Comparison of ENCODE assay signal across 9 mouse cellular contexts in genomic region chr9:20916160-20916559, GRCm38 (mm10). TPM values are rescaled to one million over a fixed set of nuclear protein-coding genes. Genes with fewer than 3 reads are reported as not detected.
DNase-seq lines count a peak whose midpoint lies in the region; ATAC-seq and TF ChIP-seq lines count a peak whose summit lies in the region.
"Had no signal": no experiment of that assay in that cellular context is flagged by ENCODE, and none has a peak within 500 bp of the region (broad histone marks: within the 10 kb centered on the region; RNA-seq: fewer than 3 reads in every experiment).

No protein-coding gene starts in this region.

- no peaks in the 10 kb centered on the region for H3K27me3 ChIP-seq in kidney, embryonic 16.5 days (ENCODE audit: insufficient read depth, low read length)
- H3K27me3 ChIP-seq in liver, embryonic 13.5 days, result no peaks in the 10 kb centered on the region
- no peaks in the 10 kb centered on the region for H3K27me3 ChIP-seq in forebrain, embryonic 12.5 days
- no peaks in the 10 kb centered on the region for H3K27me3 ChIP-seq in hindbrain, embryonic 13.5 days

- H3K9ac ChIP-seq in kidney, embryonic 16.5 days (replicated peaks; ENCODE audit: low read length), result no peak overlapping the region
- no peak overlapping the region for H3K9ac ChIP-seq in liver, embryonic 13.5 days
- no peak overlapping the region for H3K9ac ChIP-seq in forebrain, embryonic 12.5 days
- H3K9ac ChIP-seq in hindbrain, embryonic 13.5 days, result no peak overlapping the region

- H3K9me3 ChIP-seq in kidney, embryonic 16.5 days (ENCODE audit: low read length), result no peaks in the 10 kb centered on the region
- no peaks in the 10 kb centered on the region for H3K9me3 ChIP-seq in liver, embryonic 13.5 days (replicated peaks)
- H3K9me3 ChIP-seq in forebrain, embryonic 12.5 days, result no peaks in the 10 kb centered on the region
- no peaks in the 10 kb centered on the region for H3K9me3 ChIP-seq in hindbrain, embryonic 13.5 days

- no peaks in the 10 kb centered on the region for H3K4me1 ChIP-seq in kidney, embryonic 16.5 days (ENCODE audit: insufficient read depth, low read length)
- H3K4me1 ChIP-seq in bone marrow, adult 2 months (ENCODE audit: control insufficient read depth, insufficient read depth, low read length), result no peaks in the 10 kb centered on the region
- H3K4me1 ChIP-seq in liver, embryonic 13.5 days (replicated peaks), result 0 out of 2 replicates have a peak, but pooled peaks cover 6% of the 10 kb centered on the region
- no peaks in the 10 kb centered on the region for H3K4me1 ChIP-seq in forebrain, embryonic 12.5 days
- H3K4me1 ChIP-seq in hindbrain, embryonic 13.5 days (replicated peaks), result no peaks in the 10 kb centered on the region

- no peak overlapping the region for H3K27ac ChIP-seq in kidney, embryonic 16.5 days (ENCODE audit: low read length)
- H3K27ac ChIP-seq in bone marrow, adult 2 months (ENCODE audit: control insufficient read depth, insufficient read depth, low read depth, low read length, poor library complexity), result no peak overlapping the region
- no peak overlapping the region for H3K27ac ChIP-seq in liver, embryonic 13.5 days
- H3K27ac ChIP-seq in forebrain, embryonic 12.5 days, result no peak overlapping the region
- no peak overlapping the region for H3K27ac ChIP-seq in hindbrain, embryonic 13.5 days

- no peak for ATAC-seq in kidney, embryonic 16.5 days (ENCODE audit: low FRiP score, low TSS enrichment)
- peak; percentile 71 for ATAC-seq in liver, embryonic 13.5 days (ENCODE audit: low read depth)
- ATAC-seq in forebrain, embryonic 12.5 days (ENCODE audit: low FRiP score), result no peak
- ATAC-seq in hindbrain, embryonic 13.5 days (ENCODE audit: low FRiP score), result no peak

- DNase-seq in kidney, adult 11 months, result peak; percentile 28
- DNase-seq in liver, embryonic 13.5 days, result peak; percentile 42
- peak; percentile 55 for DNase-seq in thymus, postnatal 0 days (ENCODE audit: low spot score)
- no peak for DNase-seq in cerebellum, adult 9-10 months
- DNase-seq: layer of hippocampus, adult 9-11 months had no signal

- WGBS in kidney, embryonic 16.5 days, result 81% methylated on average over 4 of the region's 4 CpGs
- 75% methylated on average over 4 of the region's 4 CpGs for WGBS in bone marrow, adult 2 months
- WGBS in liver, embryonic 13.5 days (ENCODE audit: insufficient replicate concordance), result 62% methylated on average over 4 of the region's 4 CpGs
- 82% methylated on average over 4 of the region's 4 CpGs for WGBS in forebrain, embryonic 12.5 days
- 92% methylated on average over 4 of the region's 4 CpGs for WGBS in hindbrain, embryonic 13.5 days

- no peak for TF ChIP-seq POLR2A in bone marrow, adult 2 months (IDR thresholded peaks at IDR 0.05; ENCODE audit: borderline replicate concordance, control insufficient read depth, low read depth, low read length)

- H3K36me3 ChIP-seq in kidney, embryonic 16.5 days (ENCODE audit: insufficient read depth, low read length), result peaks cover 99% of the 10 kb centered on the region
- H3K36me3 ChIP-seq in liver, embryonic 13.5 days, result peaks cover 100% of the 10 kb centered on the region
- peaks cover 100% of the 10 kb centered on the region for H3K36me3 ChIP-seq in forebrain, embryonic 12.5 days (replicated peaks)
- peaks cover 100% of the 10 kb centered on the region for H3K36me3 ChIP-seq in hindbrain, embryonic 13.5 days

- no peak overlapping the region for H3K4me3 ChIP-seq in kidney, embryonic 16.5 days (ENCODE audit: low read length)
- H3K4me3 ChIP-seq in bone marrow, adult 2 months (replicated peaks; ENCODE audit: control insufficient read depth, low read depth, low read length), result no peak overlapping the region
- no peak overlapping the region for H3K4me3 ChIP-seq in liver, embryonic 13.5 days (replicated peaks)
- no peak overlapping the region for H3K4me3 ChIP-seq in forebrain, embryonic 12.5 days (replicated peaks)
- no peak overlapping the region for H3K4me3 ChIP-seq in hindbrain, embryonic 13.5 days

- peak; percentile 56 for TF ChIP-seq CTCF in bone marrow, adult 2 months (IDR thresholded peaks at IDR 0.05; ENCODE audit: control insufficient read depth, insufficient read depth, low read length)

- no peak overlapping the region for H3K4me2 ChIP-seq in kidney, embryonic 16.5 days (replicated peaks; ENCODE audit: low read depth, low read length)
- H3K4me2 ChIP-seq in liver, embryonic 13.5 days, result no peak overlapping the region
- H3K4me2 ChIP-seq in forebrain, embryonic 12.5 days, result no peak overlapping the region
- H3K4me2 ChIP-seq in hindbrain, embryonic 13.5 days, result no peak overlapping the region

RNA-seq across cellular contexts. Expression of gene Eif3g, which starts 17.7 kb away (rescaled TPM):
- polyA plus RNA-seq in kidney, embryonic 16.5 days (2015; fragmentation: Nextera tagmentation; extraction: Ambion mirVana), result 299 and 319 TPM in 2 replicates
- 62.7 and 99.1 TPM in 2 replicates for polyA plus RNA-seq in bone marrow, adult 2 months (2011; ENCODE audit: insufficient read depth, insufficient read length, low replicate concordance, missing spikeins)
- 282 and 290 TPM in 2 replicates for polyA plus RNA-seq in liver, embryonic 13.5 days (2015; fragmentation: Nextera tagmentation; extraction: Ambion mirVana)
- 303 and 310 TPM in 2 replicates for polyA plus RNA-seq in thymus, postnatal 0 days (2015; fragmentation: Nextera tagmentation; extraction: Ambion mirVana)
- 313 and 319 TPM in 2 replicates for polyA plus RNA-seq in forebrain, embryonic 12.5 days (2016; fragmentation: Nextera tagmentation; extraction: Ambion mirVana)
- 252 and 265 TPM in 2 replicates for polyA plus RNA-seq in hindbrain, embryonic 13.5 days (2015; fragmentation: Nextera tagmentation; extraction: Ambion mirVana)

RNA-seq across cellular contexts. Expression of gene Ppan, which starts 28.2 kb away (rescaled TPM):
- 94.3 and 95.3 TPM in 2 replicates for polyA plus RNA-seq in kidney, embryonic 16.5 days (2015; fragmentation: Nextera tagmentation; extraction: Ambion mirVana)
- 41.9 and 69.7 TPM in 2 replicates for polyA plus RNA-seq in bone marrow, adult 2 months (2011; ENCODE audit: insufficient read depth, insufficient read length, low replicate concordance, missing spikeins)
- 89.6 and 90.5 TPM in 2 replicates for polyA plus RNA-seq in liver, embryonic 13.5 days (2015; fragmentation: Nextera tagmentation; extraction: Ambion mirVana)
- polyA plus RNA-seq in thymus, postnatal 0 days (2015; fragmentation: Nextera tagmentation; extraction: Ambion mirVana), result 74.4 and 83.0 TPM in 2 replicates
- polyA plus RNA-seq in forebrain, embryonic 12.5 days (2016; fragmentation: Nextera tagmentation; extraction: Ambion mirVana), result 63.2 and 66.9 TPM in 2 replicates
- 46.9 and 50.3 TPM in 2 replicates for polyA plus RNA-seq in hindbrain, embryonic 13.5 days (2015; fragmentation: Nextera tagmentation; extraction: Ambion mirVana)

RNA-seq across cellular contexts. Expression of gene Angptl6, which starts 36.6 kb away (rescaled TPM):
- 2.9 and 3.6 TPM in 2 replicates for polyA plus RNA-seq in kidney, embryonic 16.5 days (2015; fragmentation: Nextera tagmentation; extraction: Ambion mirVana)
- 1.6 TPM in 1 of 2 replicates, not detected in the other for polyA plus RNA-seq in bone marrow, adult 2 months (2011; ENCODE audit: insufficient read depth, insufficient read length, low replicate concordance, missing spikeins)
- polyA plus RNA-seq in liver, embryonic 13.5 days (2015; fragmentation: Nextera tagmentation; extraction: Ambion mirVana), result 9.4 and 10.1 TPM in 2 replicates
- polyA plus RNA-seq in thymus, postnatal 0 days (2015; fragmentation: Nextera tagmentation; extraction: Ambion mirVana), result 6.7 and 7.3 TPM in 2 replicates
- polyA plus RNA-seq in forebrain, embryonic 12.5 days (2016; fragmentation: Nextera tagmentation; extraction: Ambion mirVana), result 6.0 and 6.2 TPM in 2 replicates
- 9.8 and 10.1 TPM in 2 replicates for polyA plus RNA-seq in hindbrain, embryonic 13.5 days (2015; fragmentation: Nextera tagmentation; extraction: Ambion mirVana)

RNA-seq across cellular contexts. Expression of gene Dnmt1, which starts 43.5 kb away (rescaled TPM):
- polyA plus RNA-seq in kidney, embryonic 16.5 days (2015; fragmentation: Nextera tagmentation; extraction: Ambion mirVana), result 107 and 110 TPM in 2 replicates
- polyA plus RNA-seq in bone marrow, adult 2 months (2011; ENCODE audit: insufficient read depth, insufficient read length, low replicate concordance, missing spikeins), result 83.7 and 98.4 TPM in 2 replicates
- polyA plus RNA-seq in liver, embryonic 13.5 days (2015; fragmentation: Nextera tagmentation; extraction: Ambion mirVana), result 63.3 and 75.0 TPM in 2 replicates
- polyA plus RNA-seq in thymus, postnatal 0 days (2015; fragmentation: Nextera tagmentation; extraction: Ambion mirVana), result 90.0 and 96.3 TPM in 2 replicates
- polyA plus RNA-seq in forebrain, embryonic 12.5 days (2016; fragmentation: Nextera tagmentation; extraction: Ambion mirVana), result 134 and 153 TPM in 2 replicates
- 65.1 and 65.8 TPM in 2 replicates for polyA plus RNA-seq in hindbrain, embryonic 13.5 days (2015; fragmentation: Nextera tagmentation; extraction: Ambion mirVana)

RNA-seq across cellular contexts. Expression of gene A230050P20Rik, which starts 47.7 kb away (rescaled TPM):
- polyA plus RNA-seq in kidney, embryonic 16.5 days (2015; fragmentation: Nextera tagmentation; extraction: Ambion mirVana), result 18.8 and 20.1 TPM in 2 replicates
- 13.1 and 28.5 TPM in 2 replicates for polyA plus RNA-seq in bone marrow, adult 2 months (2011; ENCODE audit: insufficient read depth, insufficient read length, low replicate concordance, missing spikeins)
- 4.2 and 4.8 TPM in 2 replicates for polyA plus RNA-seq in liver, embryonic 13.5 days (2015; fragmentation: Nextera tagmentation; extraction: Ambion mirVana)
- 9.2 and 15.1 TPM in 2 replicates for polyA plus RNA-seq in thymus, postnatal 0 days (2015; fragmentation: Nextera tagmentation; extraction: Ambion mirVana)
- polyA plus RNA-seq in forebrain, embryonic 12.5 days (2016; fragmentation: Nextera tagmentation; extraction: Ambion mirVana), result 1.4 and 1.5 TPM in 2 replicates
- polyA plus RNA-seq in hindbrain, embryonic 13.5 days (2015; fragmentation: Nextera tagmentation; extraction: Ambion mirVana), result 1.9 and 2.3 TPM in 2 replicates
